Mouse (Mus musculus): Measurements from ENCODE around the gene Eps8l2. TPM values are rescaled to one million over a fixed set of nuclear protein-coding genes. Genes with fewer than 3 reads are reported as not detected.

The Eps8l2 gene
- polyA plus RNA-seq (2015; fragmentation: Nextera tagmentation; extraction: Ambion mirVana) = 1.4 TPM in 2 replicates

- WGBS = 4% methylated on average over 23 of the region's 23 CpGs
- Histone ChIP-seq H3K4me3 (peak within 1 kb of the TSS; percentile 30), H3K9ac (peak within 1 kb of the TSS; percentile 77), H3K27ac (replicated peaks) (no peak within 1 kb of the TSS), H3K9me3 (no peaks in the 10 kb centered on the region), H3K4me1 (peaks cover 11% of the 10 kb centered on the region), H3K4me2 (peak within 1 kb of the TSS; percentile 69), H3K27me3 (replicated peaks) (peaks cover 28% of the 10 kb centered on the region), H3K36me3 (peaks cover 21% of the 10 kb centered on the region)
- ATAC-seq (ENCODE audit: extremely low read depth, insufficient number of reproducible peaks, low FRiP score, low TSS enrichment) = no peak
Observed at GRCm38 (mm10) chr7:141338576-141339131, at the start of gene Eps8l2. Gene Eps8l2, plus strand, starts transcription at chr7:141338880.

GRCm38 (mm10) chr7:141291921-141292582 is 46.6 kb upstream of the Eps8l2 start, which contains the start of gene Drd4:
Gene Drd4, plus strand, starts transcription at chr7:141292006.
- H3K9ac ChIP-seq = peak within 1 kb of the TSS; percentile 75
- H3K9me3 ChIP-seq = no peaks in the 10 kb centered on the region; the same call in 1 of the 2 replicates
- no peak within 1 kb of the TSS for H3K27ac ChIP-seq (replicated peaks)
- ATAC-seq (ENCODE audit: extremely low read depth, insufficient number of reproducible peaks, low FRiP score, low TSS enrichment) = no peak
- peaks cover 4% of the 10 kb centered on the region for H3K36me3 ChIP-seq
- WGBS = 3% methylated on average over 46 of the region's 46 CpGs
- H3K4me3 ChIP-seq = peak within 1 kb of the TSS; percentile 58
- H3K27me3 ChIP-seq (replicated peaks) = peaks cover 74% of the 10 kb centered on the region
- H3K4me2 ChIP-seq = peak within 1 kb of the TSS; percentile 92
- peaks cover 28% of the 10 kb centered on the region for H3K4me1 ChIP-seq

GRCm38 (mm10) chr7:141292583-141293388 is 45.9 kb upstream of the Eps8l2 start:
- peaks cover 12% of the 10 kb centered on the region for H3K36me3 ChIP-seq
- peak overlapping the region; percentile 92 for H3K4me2 ChIP-seq
- 39% methylated on average over 15 of the region's 15 CpGs for WGBS
- H3K4me1 ChIP-seq = peaks cover 28% of the 10 kb centered on the region
- ATAC-seq (ENCODE audit: extremely low read depth, insufficient number of reproducible peaks, low FRiP score, low TSS enrichment) = no peak
- H3K27me3 ChIP-seq (replicated peaks) = peaks cover 74% of the 10 kb centered on the region
- peak overlapping the region; percentile 75 for H3K9ac ChIP-seq
- H3K27ac ChIP-seq (replicated peaks) = no peak overlapping the region
- H3K4me3 ChIP-seq = peak overlapping the region; percentile 58
- H3K9me3 ChIP-seq = no peaks in the 10 kb centered on the region; the same call in 1 of the 2 replicates

GRCm38 (mm10) chr7:141293852-141294471 is 44.7 kb upstream of the Eps8l2 start:
- Histone ChIP-seq H3K27ac (replicated peaks) (no peak overlapping the region), H3K36me3 (peaks cover 20% of the 10 kb centered on the region), H3K9ac (peak overlapping the region; percentile 74), H3K4me1 (peaks cover 28% of the 10 kb centered on the region), H3K4me2 (peak overlapping the region; percentile 75), H3K27me3 (replicated peaks) (peaks cover 74% of the 10 kb centered on the region), H3K4me3 (peak overlapping the region; percentile 50), H3K9me3 (no peaks in the 10 kb centered on the region; the same call in 1 of the 2 replicates)
- ATAC-seq (ENCODE audit: extremely low read depth, insufficient number of reproducible peaks, low FRiP score, low TSS enrichment) = no peak
- under 1% methylated on average over 53 of the region's 53 CpGs for WGBS

- H3K9ac ChIP-seq = peak overlapping the region; percentile 74
Observed at GRCm38 (mm10) chr7:141294479-141294878, 44.2 kb upstream of the Eps8l2 start.

GRCm38 (mm10) chr7:141297926-141298650 is 40.6 kb upstream of the Eps8l2 start:
- no peak overlapping the region for H3K9ac ChIP-seq
- 75% methylated on average over 3 of the region's 3 CpGs for WGBS
- peaks cover 17% of the 10 kb centered on the region for H3K4me1 ChIP-seq
- H3K27me3 ChIP-seq (replicated peaks) = peaks cover 35% of the 10 kb centered on the region
- no peak overlapping the region for H3K27ac ChIP-seq (replicated peaks)
- H3K36me3 ChIP-seq = peaks cover 61% of the 10 kb centered on the region
- H3K4me3 ChIP-seq = no peak overlapping the region
- no peak for ATAC-seq (ENCODE audit: extremely low read depth, insufficient number of reproducible peaks, low FRiP score, low TSS enrichment)
- H3K4me2 ChIP-seq = no peak overlapping the region
- no peaks in the 10 kb centered on the region for H3K9me3 ChIP-seq

More at GRCm38 (mm10) chr7:141294479-141294878, 44.2 kb upstream of the Eps8l2 start:
- 3% methylated on average over 22 of the region's 22 CpGs for WGBS
- peaks cover 72% of the 10 kb centered on the region for H3K27me3 ChIP-seq (replicated peaks)
- peaks cover 28% of the 10 kb centered on the region for H3K4me1 ChIP-seq
- H3K36me3 ChIP-seq = peaks cover 25% of the 10 kb centered on the region
- no peaks in the 10 kb centered on the region; the same call in 1 of the 2 replicates for H3K9me3 ChIP-seq
- H3K4me2 ChIP-seq = peak overlapping the region; percentile 75
- peak overlapping the region; percentile 50 for H3K4me3 ChIP-seq
- no peak overlapping the region for H3K27ac ChIP-seq (replicated peaks)
- no peak for ATAC-seq (ENCODE audit: extremely low read depth, insufficient number of reproducible peaks, low FRiP score, low TSS enrichment)

GRCm38 (mm10) chr7:141299175-141299574 is 39.5 kb upstream of the Eps8l2 start:
- H3K4me2 ChIP-seq = no peak overlapping the region
- H3K9me3 ChIP-seq = no peaks in the 10 kb centered on the region
- ATAC-seq (ENCODE audit: extremely low read depth, insufficient number of reproducible peaks, low FRiP score, low TSS enrichment) = no peak
- H3K9ac ChIP-seq = no peak overlapping the region
- 88% methylated on average over 8 of the region's 8 CpGs for WGBS
- H3K36me3 ChIP-seq = peaks cover 72% of the 10 kb centered on the region
- peaks cover 25% of the 10 kb centered on the region for H3K27me3 ChIP-seq (replicated peaks)
- H3K4me1 ChIP-seq = peaks cover 8% of the 10 kb centered on the region
- H3K27ac ChIP-seq (replicated peaks) = no peak overlapping the region
- no peak overlapping the region for H3K4me3 ChIP-seq

- H3K4me2 ChIP-seq = no peak overlapping the region
Observed at GRCm38 (mm10) chr7:141301386-141301785, 37.3 kb upstream of the Eps8l2 start.

GRCm38 (mm10) chr7:141302702-141303268 is 35.9 kb upstream of the Eps8l2 start:
- Histone ChIP-seq H3K27me3 (replicated peaks) (no peaks in the 10 kb centered on the region), H3K9me3 (no peaks in the 10 kb centered on the region), H3K27ac (replicated peaks) (no peak overlapping the region), H3K4me2 (no peak overlapping the region), H3K9ac (no peak overlapping the region), H3K4me1 (no peaks in the 10 kb centered on the region), H3K4me3 (no peak overlapping the region), H3K36me3 (peaks cover 96% of the 10 kb centered on the region)
- 91% methylated on average over 1 of the region's 1 CpGs for WGBS
- no peak for ATAC-seq (ENCODE audit: extremely low read depth, insufficient number of reproducible peaks, low FRiP score, low TSS enrichment)

More at GRCm38 (mm10) chr7:141301386-141301785, 37.3 kb upstream of the Eps8l2 start:
- H3K27me3 ChIP-seq (replicated peaks) = peaks cover 2% of the 10 kb centered on the region; the same call in 1 of the 2 replicates
- H3K4me1 ChIP-seq = no peaks in the 10 kb centered on the region
- H3K4me3 ChIP-seq = no peak overlapping the region
- ATAC-seq (ENCODE audit: extremely low read depth, insufficient number of reproducible peaks, low FRiP score, low TSS enrichment) = no peak
- no peak overlapping the region for H3K9ac ChIP-seq
- no peak overlapping the region for H3K27ac ChIP-seq (replicated peaks)
- 88% methylated on average over 9 of the region's 9 CpGs for WGBS
- H3K36me3 ChIP-seq = peaks cover 94% of the 10 kb centered on the region
- no peaks in the 10 kb centered on the region for H3K9me3 ChIP-seq

GRCm38 (mm10) chr7:141304537-141304936 is 34.1 kb upstream of the Eps8l2 start:
- H3K27ac ChIP-seq (replicated peaks) = no peak overlapping the region
- WGBS = 89% methylated on average over 4 of the region's 4 CpGs
- peaks cover 99% of the 10 kb centered on the region for H3K36me3 ChIP-seq
- no peak overlapping the region for H3K4me3 ChIP-seq
- 0 out of 2 replicates have a peak, but pooled peaks cover 3% of the 10 kb centered on the region for H3K4me1 ChIP-seq
- H3K9me3 ChIP-seq = no peaks in the 10 kb centered on the region
- no peak overlapping the region for H3K9ac ChIP-seq
- H3K4me2 ChIP-seq = no peak overlapping the region
- no peaks in the 10 kb centered on the region for H3K27me3 ChIP-seq (replicated peaks)
- no peak for ATAC-seq (ENCODE audit: extremely low read depth, insufficient number of reproducible peaks, low FRiP score, low TSS enrichment)
